Mouse (Mus musculus): ENCODE results near the gene Gm3727. TPM values are rescaled to one million over a fixed set of nuclear protein-coding genes. Genes with fewer than 3 reads are reported as not detected.
"Not testable (repeated sequence)": the region's sequence is repeated elsewhere in the genome, so short reads cannot be mapped to it uniquely, and the experiment has no call there.

Gm3727 gene
- total RNA-seq (2021): not detected
- long read RNA-seq, experiment 1: 0 reads
- long read RNA-seq, experiment 2: 0 reads

DNA sequence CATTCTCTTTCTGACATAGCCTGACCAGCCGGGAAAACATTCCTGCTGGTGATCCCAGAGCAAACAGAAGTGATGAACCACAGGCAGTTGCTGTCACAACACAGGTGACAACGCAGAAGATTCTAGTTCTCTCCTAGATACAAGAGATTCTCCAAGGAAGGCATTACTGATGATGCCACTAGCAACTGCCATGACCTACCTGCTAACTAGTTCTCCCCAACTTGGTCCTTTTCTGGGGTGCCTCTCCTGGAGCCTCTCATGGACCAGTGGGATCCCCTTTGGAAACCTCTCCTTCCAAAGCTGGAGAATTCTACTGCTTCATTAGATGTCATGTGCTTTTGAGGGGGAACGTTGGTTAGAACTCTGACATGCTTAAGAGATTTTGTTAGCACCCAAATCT lies at the start of gene Gm3727:
TSS of gene Gm3727 (minus strand) at position 101 of the 400 bp plus-strand sequence.
- not testable (repeated sequence) for DNase-seq

DNA sequence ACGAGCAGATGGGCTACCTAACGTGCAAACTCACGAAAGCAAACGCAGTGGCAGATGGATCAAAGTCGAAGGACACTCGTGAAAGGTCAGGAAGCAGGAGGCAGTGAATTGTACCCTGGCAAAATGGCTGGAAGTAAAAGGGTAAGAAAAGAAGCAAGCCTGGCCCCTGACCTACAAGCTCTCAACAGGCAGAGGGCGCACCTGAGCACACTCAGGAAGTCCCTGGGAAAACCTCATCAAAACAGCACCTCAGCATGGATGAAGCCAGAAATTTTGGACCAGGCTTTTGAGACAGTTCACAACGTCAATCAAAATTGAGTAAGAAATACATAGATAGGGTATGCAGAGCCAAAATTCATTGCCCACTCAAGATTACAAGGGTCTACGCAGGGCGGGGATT lies 21.0 kb downstream of the Gm3727 start:
- peak; percentile 0 to 7 for DNase-seq

Other genes starting within 250 kb of the Gm3727 start
- gene Gm10406, start 237.3 kb downstream of the Gm3727 start, total RNA-seq (2021): not detected
- gene Gm3685, start 219.7 kb downstream of the Gm3727 start, total RNA-seq (2021): not detected
- not detected for gene Gm3696, start 164.1 kb downstream of the Gm3727 start, total RNA-seq (2021)
- not detected for gene Gm6676, start 139.3 kb downstream of the Gm3727 start, total RNA-seq (2021)
- gene Gm3512, start 90.2 kb downstream of the Gm3727 start, total RNA-seq (2021): under 1 TPM in 1 of 2 experiments, not detected in 1; 0.30 TPM
- not detected for gene Gm16434, start 70.2 kb downstream of the Gm3727 start, total RNA-seq (2021)
- gene Gm3739, start 50.3 kb upstream of the Gm3727 start, total RNA-seq (2021): under 1 TPM in 1 of 2 experiments, not detected in 1; 0.15 TPM
- not detected for gene Gm5797, start 67.7 kb upstream of the Gm3727 start, total RNA-seq (2021)
- not detected for gene Gm8374, start 100.4 kb upstream of the Gm3727 start, total RNA-seq (2021)
- not detected for gene Gm3755, start 186.2 kb upstream of the Gm3727 start, total RNA-seq (2021)
- gene Gm3752, start 219.0 kb upstream of the Gm3727 start, total RNA-seq (2021): not detected